Mouse (Mus musculus): ENCODE measurements around the gene Tbc1d15. TPM values are rescaled to one million over a fixed set of nuclear protein-coding genes. Genes with fewer than 3 reads are reported as not detected.

Tbc1d15 gene
- 35.0 and 45.0 TPM in 2 replicates for polyA plus RNA-seq (2014; fragmentation: Nextera tagmentation; extraction: Ambion mirVana)

GRCm38 (mm10) chr10:115251088-115251934 lies at the start of gene Tbc1d15:
Gene Tbc1d15, minus strand, starts transcription at chr10:115251467.
- Histone ChIP-seq H3K4me3 (replicated peaks; ENCODE audit: low read length) (peak within 1 kb of the TSS; percentile 83), H3K27me3 (ENCODE audit: control insufficient read depth, insufficient read depth, low read length) (no peaks in the 10 kb centered on the region), H3K4me1 (replicated peaks; ENCODE audit: control insufficient read depth, insufficient read depth, low read length) (peaks cover 12% of the 10 kb centered on the region), H3K9ac (peak within 1 kb of the TSS; percentile 75), H3K27ac (no peak within 1 kb of the TSS), H3K4me2 (replicated peaks) (peak within 1 kb of the TSS; percentile 79), H3K9me3 (ENCODE audit: control insufficient read depth, low read length) (no peaks in the 10 kb centered on the region), H3K36me3 (replicated peaks; ENCODE audit: control insufficient read depth, insufficient read depth) (no peaks in the 10 kb centered on the region)
- DNase-seq (ENCODE audit: low spot score): peak; percentile 99
- WGBS: under 1% methylated on average over 66 of the region's 67 CpGs
- peak; percentile 99 for ATAC-seq (ENCODE audit: low FRiP score)

GRCm38 (mm10) chr10:115298683-115299082 lies 47.4 kb upstream of the Tbc1d15 start:
- H3K4me3 ChIP-seq (replicated peaks; ENCODE audit: low read length): no peak overlapping the region
- no peak for ATAC-seq (ENCODE audit: low FRiP score)
- H3K4me1 ChIP-seq (replicated peaks; ENCODE audit: control insufficient read depth, insufficient read depth, low read length): no peaks in the 10 kb centered on the region
- H3K9me3 ChIP-seq (ENCODE audit: control insufficient read depth, low read length): no peaks in the 10 kb centered on the region
- WGBS: 96% methylated on average over 4 of the region's 4 CpGs
- H3K36me3 ChIP-seq (replicated peaks; ENCODE audit: control insufficient read depth, insufficient read depth): peaks cover 72% of the 10 kb centered on the region
- H3K27ac ChIP-seq: no peak overlapping the region
- H3K4me2 ChIP-seq (replicated peaks): no peak overlapping the region
- H3K9ac ChIP-seq: no peak overlapping the region
- DNase-seq (ENCODE audit: low spot score): no peak
- no peaks in the 10 kb centered on the region for H3K27me3 ChIP-seq (ENCODE audit: control insufficient read depth, insufficient read depth, low read length)

GRCm38 (mm10) chr10:115297582-115297981 lies 46.3 kb upstream of the Tbc1d15 start:
- H3K36me3 ChIP-seq (replicated peaks; ENCODE audit: control insufficient read depth, insufficient read depth): peaks cover 83% of the 10 kb centered on the region

GRCm38 (mm10) chr10:115296401-115296935 lies 45.2 kb upstream of the Tbc1d15 start:
- no peaks in the 10 kb centered on the region for H3K27me3 ChIP-seq (ENCODE audit: control insufficient read depth, insufficient read depth, low read length)
- H3K4me1 ChIP-seq (replicated peaks; ENCODE audit: control insufficient read depth, insufficient read depth, low read length): no peaks in the 10 kb centered on the region
- no peak overlapping the region for H3K4me3 ChIP-seq (replicated peaks; ENCODE audit: low read length)
- peaks cover 84% of the 10 kb centered on the region for H3K36me3 ChIP-seq (replicated peaks; ENCODE audit: control insufficient read depth, insufficient read depth)
- H3K4me2 ChIP-seq (replicated peaks): no peak overlapping the region
- no peak overlapping the region for H3K27ac ChIP-seq
- no peak overlapping the region for H3K9ac ChIP-seq
- ATAC-seq (ENCODE audit: low FRiP score) (no peak), DNase-seq (ENCODE audit: low spot score) (no peak)
- 88% methylated on average over 9 of the region's 9 CpGs for WGBS
- no peaks in the 10 kb centered on the region for H3K9me3 ChIP-seq (ENCODE audit: control insufficient read depth, low read length)

More at GRCm38 (mm10) chr10:115297582-115297981, 46.3 kb upstream of the Tbc1d15 start:
- H3K9me3 ChIP-seq (ENCODE audit: control insufficient read depth, low read length): no peaks in the 10 kb centered on the region
- no peaks in the 10 kb centered on the region for H3K27me3 ChIP-seq (ENCODE audit: control insufficient read depth, insufficient read depth, low read length)
- no peak for DNase-seq (ENCODE audit: low spot score)
- H3K4me1 ChIP-seq (replicated peaks; ENCODE audit: control insufficient read depth, insufficient read depth, low read length): no peaks in the 10 kb centered on the region
- WGBS: 88% methylated on average over 5 of the region's 5 CpGs
- no peak for ATAC-seq (ENCODE audit: low FRiP score)
- H3K4me2 ChIP-seq (replicated peaks): no peak overlapping the region
- H3K27ac ChIP-seq: no peak overlapping the region
- no peak overlapping the region for H3K4me3 ChIP-seq (replicated peaks; ENCODE audit: low read length)
- no peak overlapping the region for H3K9ac ChIP-seq

- DNase-seq (ENCODE audit: low spot score) (no peak), ATAC-seq (ENCODE audit: low FRiP score) (no peak)
- Histone ChIP-seq H3K27ac (no peak overlapping the region), H3K4me3 (replicated peaks; ENCODE audit: low read length) (no peak overlapping the region), H3K4me2 (replicated peaks) (no peak overlapping the region), H3K9me3 (ENCODE audit: control insufficient read depth, low read length) (no peaks in the 10 kb centered on the region), H3K9ac (no peak overlapping the region), H3K36me3 (replicated peaks; ENCODE audit: control insufficient read depth, insufficient read depth) (peaks cover 83% of the 10 kb centered on the region), H3K4me1 (replicated peaks; ENCODE audit: control insufficient read depth, insufficient read depth, low read length) (no peaks in the 10 kb centered on the region), H3K27me3 (ENCODE audit: control insufficient read depth, insufficient read depth, low read length) (no peaks in the 10 kb centered on the region)
- 92% methylated on average over 3 of the region's 3 CpGs for WGBS
These were observed 43.9 kb upstream of the Tbc1d15 start for GRCm38 (mm10) chr10:115295162-115295561.

- Histone ChIP-seq H3K4me3 (replicated peaks; ENCODE audit: low read length) (no peak overlapping the region), H3K9me3 (ENCODE audit: control insufficient read depth, low read length) (no peaks in the 10 kb centered on the region), H3K27me3 (ENCODE audit: control insufficient read depth, insufficient read depth, low read length) (no peaks in the 10 kb centered on the region), H3K36me3 (replicated peaks; ENCODE audit: control insufficient read depth, insufficient read depth) (peaks cover 83% of the 10 kb centered on the region), H3K4me1 (replicated peaks; ENCODE audit: control insufficient read depth, insufficient read depth, low read length) (no peaks in the 10 kb centered on the region), H3K27ac (no peak overlapping the region), H3K4me2 (replicated peaks) (no peak overlapping the region), H3K9ac (no peak overlapping the region)
- DNase-seq (ENCODE audit: low spot score) (no peak), ATAC-seq (ENCODE audit: low FRiP score) (no peak)
- WGBS: 77% methylated on average over 7 of the region's 7 CpGs
These were observed 43.4 kb upstream of the Tbc1d15 start for GRCm38 (mm10) chr10:115294715-115295114.

- DNase-seq (ENCODE audit: low spot score) (no peak), ATAC-seq (ENCODE audit: low FRiP score) (no peak)
- Histone ChIP-seq H3K9ac (no peak overlapping the region), H3K36me3 (replicated peaks; ENCODE audit: control insufficient read depth, insufficient read depth) (peaks cover 81% of the 10 kb centered on the region), H3K4me3 (replicated peaks; ENCODE audit: low read length) (no peak overlapping the region), H3K27ac (no peak overlapping the region), H3K9me3 (ENCODE audit: control insufficient read depth, low read length) (no peaks in the 10 kb centered on the region), H3K4me2 (replicated peaks) (no peak overlapping the region), H3K4me1 (replicated peaks; ENCODE audit: control insufficient read depth, insufficient read depth, low read length) (no peaks in the 10 kb centered on the region), H3K27me3 (ENCODE audit: control insufficient read depth, insufficient read depth, low read length) (no peaks in the 10 kb centered on the region)
- WGBS: 89% methylated on average over 7 of the region's 7 CpGs
These were observed 42.7 kb upstream of the Tbc1d15 start for GRCm38 (mm10) chr10:115293946-115294345.

DNA sequence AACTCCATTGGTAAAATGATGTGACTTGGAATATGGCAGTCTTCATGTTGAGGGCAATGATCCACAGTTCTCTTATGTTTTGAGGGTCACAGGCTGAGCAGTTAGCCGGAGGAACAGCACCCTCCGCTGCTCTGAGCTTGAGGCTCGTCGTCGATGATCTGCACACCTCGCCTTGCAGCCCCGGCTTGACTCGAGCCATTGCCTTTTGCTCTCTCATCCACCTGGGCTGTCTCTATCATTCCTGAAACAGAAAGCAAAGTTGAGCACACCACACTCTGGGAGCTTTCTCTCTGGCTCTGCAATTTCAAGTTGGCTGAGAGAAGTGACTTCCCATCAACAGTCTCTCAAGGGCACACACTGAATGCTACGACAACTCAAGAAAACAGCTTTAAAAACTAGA lies 39.4 kb upstream of the Tbc1d15 start:
- Histone ChIP-seq H3K9ac (no peak overlapping the region), H3K9me3 (ENCODE audit: control insufficient read depth, low read length) (no peaks in the 10 kb centered on the region), H3K36me3 (replicated peaks; ENCODE audit: control insufficient read depth, insufficient read depth) (peaks cover 87% of the 10 kb centered on the region), H3K4me3 (replicated peaks; ENCODE audit: low read length) (no peak overlapping the region), H3K27me3 (ENCODE audit: control insufficient read depth, insufficient read depth, low read length) (no peaks in the 10 kb centered on the region), H3K4me2 (replicated peaks) (no peak overlapping the region), H3K27ac (no peak overlapping the region), H3K4me1 (replicated peaks; ENCODE audit: control insufficient read depth, insufficient read depth, low read length) (no peaks in the 10 kb centered on the region)
- 96% methylated on average over 9 of the region's 9 CpGs for WGBS
- DNase-seq (ENCODE audit: low spot score) (no peak), ATAC-seq (ENCODE audit: low FRiP score) (no peak)

GRCm38 (mm10) chr10:115288856-115289255 lies 37.6 kb upstream of the Tbc1d15 start:
- Histone ChIP-seq H3K4me1 (replicated peaks; ENCODE audit: control insufficient read depth, insufficient read depth, low read length) (no peaks in the 10 kb centered on the region), H3K36me3 (replicated peaks; ENCODE audit: control insufficient read depth, insufficient read depth) (peaks cover 71% of the 10 kb centered on the region), H3K27ac (no peak overlapping the region), H3K9me3 (ENCODE audit: control insufficient read depth, low read length) (no peaks in the 10 kb centered on the region), H3K9ac (no peak overlapping the region), H3K27me3 (ENCODE audit: control insufficient read depth, insufficient read depth, low read length) (no peaks in the 10 kb centered on the region), H3K4me3 (replicated peaks; ENCODE audit: low read length) (no peak overlapping the region), H3K4me2 (replicated peaks) (no peak overlapping the region)
- 95% methylated on average over 8 of the region's 8 CpGs for WGBS
- ATAC-seq (ENCODE audit: low FRiP score) (no peak), DNase-seq (ENCODE audit: low spot score) (no peak)
